Mouse (Mus musculus): Measurements from ENCODE around the gene Lasp1.
"Not testable (repeated sequence)": the region's sequence is repeated elsewhere in the genome, so short reads cannot be mapped to it uniquely, and the experiment has no call there.

DNA sequence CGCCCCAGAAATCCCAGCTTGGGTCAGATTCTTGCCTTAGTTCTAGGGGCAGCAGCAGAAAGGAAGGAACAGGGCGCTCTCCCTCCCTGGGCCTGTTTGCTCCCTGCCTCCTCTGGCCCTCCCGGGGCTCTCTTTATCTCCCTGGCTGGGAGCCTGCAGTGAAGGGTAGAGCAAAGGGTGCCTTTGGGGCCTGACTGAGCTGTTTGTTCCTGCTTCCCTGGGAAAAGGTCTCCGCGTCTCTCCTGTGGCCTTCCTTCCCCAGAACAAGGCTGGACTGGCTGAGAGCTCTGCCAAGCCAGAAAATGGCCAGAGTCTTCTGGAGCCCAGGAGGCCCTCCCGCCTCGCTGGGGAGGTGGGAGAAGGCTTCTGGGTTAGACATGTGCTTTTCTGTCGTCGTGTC, 38.3 kb downstream of the Lasp1 start:
- TF ChIP-seq POLR2A (IDR thresholded peaks at IDR 0.05; ENCODE audit: control insufficient read depth, extremely low read depth, insufficient read depth, low read length, poor library complexity); CTCF (IDR thresholded peaks at IDR 0.05; ENCODE audit: borderline replicate concordance, control insufficient read depth, extremely low read depth, insufficient read depth, low read length, poor library complexity): not testable (repeated sequence)

All from thymus, adult 2 months (tissue).